Comparison of ENCODE assay signal across 7 mouse cellular contexts in genomic region chr11:101279193-101279569, GRCm38 (mm10). TPM values are rescaled to one million over a fixed set of nuclear protein-coding genes. Genes with fewer than 3 reads are reported as not detected.
A peak's percentile ranks its signal among the peaks of the same experiment; 100 is the strongest.
DNase-seq lines count a peak whose midpoint lies in the region; ATAC-seq and TF ChIP-seq lines count a peak whose summit lies in the region.

No protein-coding gene starts in this region.

- no peak for DNase-seq in lung, embryonic 14.5 days
- no peak for DNase-seq in lung, postnatal 36 days
- no peak for DNase-seq in limb, embryonic 11.5 days (ENCODE audit: low spot score)
- no peak for DNase-seq in cerebellum, adult 9-10 months
- no peak for DNase-seq in urinary bladder, postnatal 25 days (ENCODE audit: low spot score)

- H3K27me3 ChIP-seq in lung, embryonic 14.5 days (ENCODE audit: insufficient read depth, low read length) = no peaks in the 10 kb centered on the region
- no peaks in the 10 kb centered on the region for H3K27me3 ChIP-seq in embryonic facial prominence, embryonic 15.5 days
- H3K27me3 ChIP-seq in limb, embryonic 11.5 days (ENCODE audit: control insufficient read depth, insufficient read depth, low read length) = peaks cover 5% of the 10 kb centered on the region; the same call in 1 of the 2 replicates

- peak overlapping the region; percentile 88 for H3K4me2 ChIP-seq in lung, embryonic 14.5 days
- peak overlapping the region; percentile 71 for H3K4me2 ChIP-seq in embryonic facial prominence, embryonic 15.5 days (replicated peaks)
- H3K4me2 ChIP-seq in limb, embryonic 11.5 days (ENCODE audit: low read depth, severe bottlenecking) = peak overlapping the region; percentile 42; the same call in 1 of the 2 replicates

- peaks cover 16% of the 10 kb centered on the region for H3K4me1 ChIP-seq in lung, embryonic 14.5 days (ENCODE audit: insufficient read depth)
- peaks cover 33% of the 10 kb centered on the region for H3K4me1 ChIP-seq in embryonic facial prominence, embryonic 15.5 days
- peaks cover 12% of the 10 kb centered on the region for H3K4me1 ChIP-seq in limb, embryonic 11.5 days (ENCODE audit: control insufficient read depth, insufficient read depth, low read length)
- H3K4me1 ChIP-seq in olfactory bulb, adult 2 months (ENCODE audit: control insufficient read depth, insufficient read depth, low read length) = peaks cover 24% of the 10 kb centered on the region

- no peaks in the 10 kb centered on the region for H3K36me3 ChIP-seq in lung, embryonic 14.5 days (ENCODE audit: insufficient read depth)
- H3K36me3 ChIP-seq in embryonic facial prominence, embryonic 15.5 days = peaks cover 9% of the 10 kb centered on the region; the same call in 1 of the 2 replicates
- H3K36me3 ChIP-seq in limb, embryonic 11.5 days (ENCODE audit: control insufficient read depth, insufficient read depth, low read length) = peaks cover 2% of the 10 kb centered on the region; the same call in 1 of the 2 replicates

- H3K9ac ChIP-seq in lung, embryonic 14.5 days = no peak overlapping the region; the same call in 1 of the 2 replicates
- H3K9ac ChIP-seq in embryonic facial prominence, embryonic 15.5 days = no peak overlapping the region
- H3K9ac ChIP-seq in limb, embryonic 11.5 days (ENCODE audit: low read length) = peak overlapping the region; percentile 12; the same call in 1 of the 2 replicates

- TF ChIP-seq CTCF in lung, embryonic 14.5 days (IDR thresholded peaks at IDR 0.05; ENCODE audit: low read depth) = no peak
- no peak for TF ChIP-seq CTCF in olfactory bulb, adult 2 months (IDR thresholded peaks at IDR 0.05; ENCODE audit: insufficient read depth, low read depth, low read length)

- no peak for TF ChIP-seq POLR2A in olfactory bulb, adult 2 months (IDR thresholded peaks at IDR 0.05; ENCODE audit: insufficient read depth, low read depth, low read length)

- WGBS in lung, embryonic 14.5 days = 48% methylated on average over 14 of the region's 14 CpGs
- WGBS in embryonic facial prominence, embryonic 15.5 days = 62% methylated on average over 14 of the region's 14 CpGs
- 58% methylated on average over 14 of the region's 14 CpGs for WGBS in limb, embryonic 11.5 days
- 54% methylated on average over 14 of the region's 14 CpGs for WGBS in olfactory bulb, adult 2 months

- peak; percentile 19; the same call in 1 of the 2 replicates for ATAC-seq in lung, embryonic 14.5 days (ENCODE audit: insufficient read depth)
- no peak for ATAC-seq in embryonic facial prominence, embryonic 15.5 days (ENCODE audit: insufficient number of reproducible peaks, low FRiP score, low TSS enrichment, low read depth)
- no peak for ATAC-seq in limb, embryonic 11.5 days (ENCODE audit: insufficient number of reproducible peaks, low FRiP score, low TSS enrichment, low read depth)

- no peak overlapping the region for H3K27ac ChIP-seq in lung, embryonic 14.5 days (ENCODE audit: low read depth)
- no peak overlapping the region for H3K27ac ChIP-seq in embryonic facial prominence, embryonic 15.5 days (replicated peaks)
- no peak overlapping the region for H3K27ac ChIP-seq in limb, embryonic 11.5 days (replicated peaks; ENCODE audit: low read depth, low read length)
- no peak overlapping the region for H3K27ac ChIP-seq in olfactory bulb, adult 2 months (ENCODE audit: insufficient read depth, low read depth, low read length)

- no peaks in the 10 kb centered on the region for H3K9me3 ChIP-seq in lung, embryonic 14.5 days (ENCODE audit: low read depth, low read length)
- no peaks in the 10 kb centered on the region for H3K9me3 ChIP-seq in embryonic facial prominence, embryonic 15.5 days (replicated peaks)
- H3K9me3 ChIP-seq in limb, embryonic 11.5 days (ENCODE audit: control insufficient read depth, low read length) = no peaks in the 10 kb centered on the region

- peak overlapping the region; percentile 64 for H3K4me3 ChIP-seq in lung, embryonic 14.5 days (ENCODE audit: low read depth, low read length)
- peak overlapping the region; percentile 90 for H3K4me3 ChIP-seq in embryonic facial prominence, embryonic 15.5 days (replicated peaks)
- peak overlapping the region; percentile 58; the same call in 1 of the 2 replicates for H3K4me3 ChIP-seq in limb, embryonic 11.5 days (ENCODE audit: low read depth, low read length)
- peak overlapping the region; percentile 98 for H3K4me3 ChIP-seq in olfactory bulb, adult 2 months (ENCODE audit: insufficient read depth, low read depth, low read length)

RNA-seq across cellular contexts. Expression of gene Coa3, which starts 0.3 kb away (rescaled TPM):
- 190 and 197 TPM in 2 replicates for polyA plus RNA-seq in lung, embryonic 14.5 days (2014; fragmentation: Nextera tagmentation; extraction: Ambion mirVana)
- 160 and 165 TPM in 2 replicates for polyA plus RNA-seq in embryonic facial prominence, embryonic 15.5 days (2015; fragmentation: Nextera tagmentation; extraction: Ambion mirVana)
- polyA plus RNA-seq in limb, embryonic 11.5 days (2014; fragmentation: Nextera tagmentation; extraction: Ambion mirVana) = 191 and 204 TPM in 2 replicates
- polyA plus RNA-seq in olfactory bulb, adult 2 months (2012; ENCODE audit: insufficient read depth, insufficient read length, low replicate concordance, missing spikeins) = not detected in 2 replicates

RNA-seq across cellular contexts. Expression of gene Cntd1, which starts 0.4 kb away (rescaled TPM):
- 1.0 and 1.9 TPM in 2 replicates for polyA plus RNA-seq in lung, embryonic 14.5 days (2014; fragmentation: Nextera tagmentation; extraction: Ambion mirVana)
- polyA plus RNA-seq in embryonic facial prominence, embryonic 15.5 days (2015; fragmentation: Nextera tagmentation; extraction: Ambion mirVana) = 1.1 and 1.9 TPM in 2 replicates
- 1.3 and 1.8 TPM in 2 replicates for polyA plus RNA-seq in limb, embryonic 11.5 days (2014; fragmentation: Nextera tagmentation; extraction: Ambion mirVana)
- polyA plus RNA-seq in olfactory bulb, adult 2 months (2012; ENCODE audit: insufficient read depth, insufficient read length, low replicate concordance, missing spikeins) = not detected in 2 replicates

RNA-seq across cellular contexts. Expression of gene Wnk4, which starts 18.8 kb away (rescaled TPM):
- polyA plus RNA-seq in lung, embryonic 14.5 days (2014; fragmentation: Nextera tagmentation; extraction: Ambion mirVana) = 5.3 and 5.8 TPM in 2 replicates
- polyA plus RNA-seq in embryonic facial prominence, embryonic 15.5 days (2015; fragmentation: Nextera tagmentation; extraction: Ambion mirVana) = 12.5 and 14.3 TPM in 2 replicates
- 7.0 and 8.1 TPM in 2 replicates for polyA plus RNA-seq in limb, embryonic 11.5 days (2014; fragmentation: Nextera tagmentation; extraction: Ambion mirVana)
- not detected in 2 replicates for polyA plus RNA-seq in olfactory bulb, adult 2 months (2012; ENCODE audit: insufficient read depth, insufficient read length, low replicate concordance, missing spikeins)

RNA-seq across cellular contexts. Expression of gene Becn1, which starts 22.9 kb away (rescaled TPM):
- polyA plus RNA-seq in lung, embryonic 14.5 days (2014; fragmentation: Nextera tagmentation; extraction: Ambion mirVana) = 149 and 154 TPM in 2 replicates
- polyA plus RNA-seq in embryonic facial prominence, embryonic 15.5 days (2015; fragmentation: Nextera tagmentation; extraction: Ambion mirVana) = 141 and 143 TPM in 2 replicates
- polyA plus RNA-seq in limb, embryonic 11.5 days (2014; fragmentation: Nextera tagmentation; extraction: Ambion mirVana) = 135 and 139 TPM in 2 replicates
- not detected in 2 replicates for polyA plus RNA-seq in olfactory bulb, adult 2 months (2012; ENCODE audit: insufficient read depth, insufficient read length, low replicate concordance, missing spikeins)

RNA-seq across cellular contexts. Expression of gene Vps25, which starts 25.7 kb away (rescaled TPM):
- 132 and 139 TPM in 2 replicates for polyA plus RNA-seq in lung, embryonic 14.5 days (2014; fragmentation: Nextera tagmentation; extraction: Ambion mirVana)
- 122 and 133 TPM in 2 replicates for polyA plus RNA-seq in embryonic facial prominence, embryonic 15.5 days (2015; fragmentation: Nextera tagmentation; extraction: Ambion mirVana)
- 111 and 120 TPM in 2 replicates for polyA plus RNA-seq in limb, embryonic 11.5 days (2014; fragmentation: Nextera tagmentation; extraction: Ambion mirVana)
- not detected in 2 replicates for polyA plus RNA-seq in olfactory bulb, adult 2 months (2012; ENCODE audit: insufficient read depth, insufficient read length, low replicate concordance, missing spikeins)

Comparison
In these comparisons a context has a peak if more than half of its experiments do, and no peak if none do; other contexts are left out.
1. RNA of gene Coa3, which starts 0.3 kb away (polyA plus RNA-seq): 191 to 204 TPM in limb, embryonic 11.5 days, 190 to 197 TPM in lung, embryonic 14.5 days and 160 to 165 TPM in embryonic facial prominence, embryonic 15.5 days; not detected in olfactory bulb, adult 2 months; every median in the first group is over 100 times any median in the second.
2. Peak in every context shown above with its lines, with median percentiles within 50 percentile points of each other: H3K4me2 ChIP-seq and H3K4me3 ChIP-seq.